Mouse (Mus musculus): ENCODE measurements around the gene Ciao2a.
A peak's percentile ranks its signal among the peaks of the same experiment; 100 is the strongest.

The Ciao2a gene

GRCm38 (mm10) chr9:66120106-66120505 lies 6.3 kb upstream of the Ciao2a start:
- no peak for DNase-seq (ENCODE audit: low read depth, low spot score)

DNA sequence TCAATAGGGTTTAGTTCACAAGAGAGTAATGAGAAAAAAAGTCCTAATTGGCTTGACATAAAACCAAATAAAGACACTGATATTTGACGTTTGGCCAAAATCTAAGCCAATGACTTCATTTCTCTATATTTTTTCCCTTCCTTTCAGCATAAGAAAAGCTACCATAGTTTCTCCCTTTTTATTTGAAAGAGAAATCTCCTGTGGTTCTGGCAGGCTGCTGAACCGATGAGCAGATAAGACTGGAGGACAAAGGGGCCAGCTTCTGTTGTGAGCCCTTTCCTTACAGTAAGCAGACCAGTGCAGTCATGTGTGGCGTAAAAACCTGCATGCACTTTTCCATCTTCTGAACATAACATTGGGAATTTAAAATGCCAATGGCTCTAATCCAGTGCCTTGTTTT lies 5.5 kb upstream of the Ciao2a start:
- DNase-seq (ENCODE audit: low read depth, low spot score): no peak

DNA sequence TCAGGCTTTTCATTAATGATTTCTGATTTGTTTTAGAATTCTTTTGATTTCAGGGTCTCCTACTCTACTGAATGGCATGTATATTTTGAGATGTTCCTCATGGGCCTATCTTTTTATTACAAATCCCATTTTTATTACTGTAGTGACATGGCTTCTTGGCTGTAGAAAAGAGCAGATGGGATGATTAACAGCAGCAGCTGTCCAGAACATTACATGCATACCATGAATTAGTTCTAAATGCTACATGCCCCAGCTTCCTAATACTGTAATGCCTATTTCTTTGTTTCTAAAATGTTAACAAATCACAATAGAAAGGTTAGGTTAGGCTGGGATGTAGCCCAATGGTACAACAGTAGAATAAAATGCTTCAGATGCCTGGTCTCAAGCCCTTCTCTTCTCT lies 5.0 kb upstream of the Ciao2a start:
- no peak for DNase-seq (ENCODE audit: low read depth, low spot score)

- DNase-seq (ENCODE audit: low read depth, low spot score): peak; percentile 39
These were observed 2.8 kb upstream of the Ciao2a start for GRCm38 (mm10) chr9:66123648-66124047.

- peak; percentile 66 for DNase-seq (ENCODE audit: low read depth, low spot score)
These were observed 2.3 kb upstream of the Ciao2a start for GRCm38 (mm10) chr9:66124111-66124531.

DNA sequence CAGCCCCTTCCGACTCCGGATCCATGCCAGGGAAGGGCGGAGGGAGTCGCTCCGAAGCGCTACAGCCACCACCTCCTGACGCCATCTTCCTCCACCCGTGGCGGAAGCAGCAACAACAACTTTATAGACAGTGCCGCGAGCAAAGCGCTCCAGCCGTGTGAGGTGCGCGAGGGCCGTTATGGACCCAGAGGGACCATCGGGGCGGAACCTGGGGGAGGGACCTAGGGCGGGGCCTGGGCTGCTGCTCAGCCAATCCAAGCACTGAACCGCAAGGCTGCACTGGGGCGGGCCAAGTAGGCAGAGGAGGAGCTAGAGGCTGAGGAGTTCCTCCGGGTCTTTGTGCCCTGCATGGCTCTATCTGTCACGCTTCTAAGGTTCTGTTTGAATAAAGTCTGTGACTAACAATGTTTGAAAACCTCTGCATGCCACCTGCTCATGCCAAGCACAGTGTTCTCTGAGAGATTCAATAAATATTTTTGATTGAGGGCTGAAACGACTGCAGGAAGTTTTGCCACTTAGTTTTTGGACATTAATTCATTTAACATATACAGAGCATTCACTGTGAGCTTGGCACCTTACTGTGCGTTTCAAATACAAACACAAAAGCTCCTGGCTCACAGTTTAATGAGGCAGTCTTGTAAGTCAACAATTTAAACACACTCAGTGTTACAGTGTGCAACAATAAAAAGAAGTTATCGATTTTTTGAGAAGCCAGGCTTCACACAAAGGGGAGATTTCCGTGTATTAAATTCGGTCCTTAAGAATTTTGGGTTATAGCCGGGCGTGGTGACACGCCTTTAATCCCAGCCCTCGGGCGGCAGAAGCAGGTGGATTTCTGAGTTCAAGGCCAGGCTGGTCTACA lies 1.5 kb upstream of the Ciao2a start:
- peak; percentile 97 for DNase-seq (ENCODE audit: low read depth, low spot score)

DNA sequence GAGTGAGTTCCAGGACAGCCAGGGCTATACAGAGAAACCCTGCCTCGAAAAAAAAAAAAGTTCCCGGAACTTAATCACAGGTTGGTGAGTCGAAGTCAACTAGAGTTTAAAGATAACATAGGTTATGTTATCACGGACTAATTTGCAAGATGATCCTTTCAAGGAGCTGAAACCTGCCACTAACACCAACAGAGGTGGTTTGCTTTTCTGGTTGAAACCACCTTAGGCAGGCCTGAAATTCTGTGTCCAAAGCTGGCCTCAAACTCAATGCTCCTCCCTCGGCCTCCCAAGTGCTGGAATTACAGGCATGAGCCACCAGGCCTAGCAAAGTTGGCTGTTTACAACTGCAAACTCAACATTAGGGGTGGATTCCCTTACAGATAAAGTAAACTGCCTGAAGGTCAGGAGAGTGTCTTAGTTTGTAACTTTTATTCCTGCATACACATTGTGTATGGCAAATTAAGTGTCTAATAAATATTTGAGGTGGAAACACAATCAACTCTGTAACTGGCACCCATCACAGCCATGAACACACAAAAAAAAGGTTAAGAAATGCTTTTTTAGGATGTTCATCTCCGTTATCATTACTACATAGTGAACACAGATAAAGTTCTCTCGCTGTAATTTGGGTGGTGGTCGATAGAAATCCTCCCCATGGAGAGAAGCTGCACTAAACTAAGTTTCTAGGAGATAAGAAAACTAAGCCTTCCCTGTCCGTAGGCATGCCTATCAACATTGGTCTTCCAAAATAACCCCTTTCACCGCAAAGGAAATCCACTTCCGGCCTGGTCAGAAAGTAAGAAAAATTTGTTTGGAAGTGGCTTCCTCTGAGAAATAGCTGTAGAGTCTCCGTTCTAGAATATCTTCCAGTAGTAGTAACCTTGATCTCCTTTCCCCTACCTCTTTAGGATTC lies 612 bp upstream of the Ciao2a start:
- DNase-seq (ENCODE audit: low read depth, low spot score): peak; percentile 53

GRCm38 (mm10) chr9:66127193-66127546 lies 759 bp downstream of the Ciao2a start:
- no peak for DNase-seq (ENCODE audit: low read depth, low spot score)

- no peak for DNase-seq (ENCODE audit: low read depth, low spot score)
These were observed 1.5 kb downstream of the Ciao2a start for GRCm38 (mm10) chr9:66127884-66128283.

DNA sequence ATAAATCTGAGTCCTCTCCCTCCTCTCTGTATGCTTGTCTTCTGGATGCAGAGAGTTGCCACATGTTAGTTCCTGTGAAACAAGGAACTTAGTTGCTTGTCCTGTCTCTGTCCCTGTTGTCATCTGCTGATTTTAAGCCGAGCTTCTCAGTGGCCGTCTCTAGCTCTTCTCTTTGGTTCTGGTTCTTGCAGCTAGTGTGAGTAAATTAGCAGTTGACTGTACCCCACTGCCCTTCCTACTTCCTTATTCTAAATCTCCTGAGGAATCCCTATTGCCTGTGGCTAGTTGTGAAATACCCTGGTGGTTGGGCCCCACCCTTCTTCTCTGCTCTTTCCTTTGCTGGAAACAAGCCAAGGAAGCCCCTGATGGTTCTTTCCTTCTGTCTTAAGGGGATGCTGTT lies 5.1 kb downstream of the Ciao2a start:
- DNase-seq (ENCODE audit: low read depth, low spot score): no peak

GRCm38 (mm10) chr9:66135967-66136366 lies 9.6 kb downstream of the Ciao2a start:
- peak; percentile 27 for DNase-seq (ENCODE audit: low read depth, low spot score)

GRCm38 (mm10) chr9:66138193-66138592 lies 11.8 kb downstream of the Ciao2a start:
- DNase-seq (ENCODE audit: low read depth, low spot score): no peak

GRCm38 (mm10) chr9:66142265-66142664 lies 15.9 kb downstream of the Ciao2a start:
- no peak for DNase-seq (ENCODE audit: low read depth, low spot score)

DNA sequence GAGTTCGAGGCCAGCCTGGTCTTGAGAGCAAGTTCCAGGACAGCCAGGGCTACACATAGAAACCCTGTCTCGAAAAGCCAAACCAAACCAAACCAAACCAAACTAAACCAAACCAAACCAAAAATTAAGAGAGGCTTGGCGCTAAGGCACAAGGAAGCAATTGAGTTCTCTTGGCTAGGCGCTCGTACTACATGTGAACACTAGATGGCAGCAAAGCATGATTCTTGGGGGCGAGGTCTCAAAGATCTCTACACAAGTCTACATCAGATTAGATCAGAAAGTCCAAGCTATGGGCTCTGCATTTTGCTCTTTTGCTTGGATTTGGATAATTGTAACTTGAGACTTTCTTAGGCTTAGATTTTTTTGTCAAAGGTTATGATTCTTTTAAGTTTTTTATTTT lies 17.8 kb downstream of the Ciao2a start:
- DNase-seq (ENCODE audit: low read depth, low spot score): peak; percentile 91

DNA sequence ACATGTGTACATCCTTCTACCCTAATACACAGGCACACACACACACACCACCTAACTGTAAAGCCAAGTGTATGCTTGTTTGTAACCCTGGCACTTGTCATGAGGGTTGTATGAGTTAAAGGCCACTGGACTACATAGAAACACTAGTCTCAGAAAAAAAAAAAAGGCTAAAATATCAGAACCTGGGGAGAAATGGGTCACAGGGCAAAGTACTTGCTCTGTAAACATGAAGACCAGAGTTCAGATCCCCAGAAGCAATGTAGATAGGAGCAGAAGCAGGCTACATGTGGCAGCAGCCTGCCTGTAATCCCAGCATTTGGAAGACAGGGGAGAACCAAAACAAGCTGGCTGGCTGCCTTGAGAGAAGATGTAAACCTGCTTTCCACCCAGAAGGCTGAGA lies 19.7 kb downstream of the Ciao2a start:
- DNase-seq (ENCODE audit: low read depth, low spot score): no peak

DNA sequence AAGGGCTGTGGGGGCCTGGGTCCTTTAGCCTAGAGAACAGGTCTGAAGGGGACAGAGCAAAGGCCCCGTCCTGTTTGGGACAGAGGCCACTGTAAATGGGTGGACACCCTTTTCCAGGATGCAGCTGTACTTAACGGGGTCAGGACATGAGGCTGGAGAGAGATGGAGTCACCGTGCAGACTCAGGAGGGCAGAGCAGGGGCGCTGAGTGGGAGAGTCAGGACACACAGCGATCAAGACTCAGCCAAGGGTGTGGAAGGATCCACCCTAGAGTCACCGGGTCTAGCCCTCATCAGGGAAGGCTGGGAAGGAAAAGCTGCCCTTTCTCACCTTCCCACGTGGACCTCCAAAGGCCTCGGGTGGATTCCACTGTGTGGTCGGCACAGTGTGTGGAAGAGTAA lies 25.6 kb downstream of the Ciao2a start:
- DNase-seq (ENCODE audit: low read depth, low spot score): no peak

- no peak for DNase-seq (ENCODE audit: low read depth, low spot score)
These were observed 27.2 kb downstream of the Ciao2a start for GRCm38 (mm10) chr9:66153594-66153993.

- no peak for DNase-seq (ENCODE audit: low read depth, low spot score)
These were observed 27.6 kb downstream of the Ciao2a start for GRCm38 (mm10) chr9:66154013-66154412.

DNA sequence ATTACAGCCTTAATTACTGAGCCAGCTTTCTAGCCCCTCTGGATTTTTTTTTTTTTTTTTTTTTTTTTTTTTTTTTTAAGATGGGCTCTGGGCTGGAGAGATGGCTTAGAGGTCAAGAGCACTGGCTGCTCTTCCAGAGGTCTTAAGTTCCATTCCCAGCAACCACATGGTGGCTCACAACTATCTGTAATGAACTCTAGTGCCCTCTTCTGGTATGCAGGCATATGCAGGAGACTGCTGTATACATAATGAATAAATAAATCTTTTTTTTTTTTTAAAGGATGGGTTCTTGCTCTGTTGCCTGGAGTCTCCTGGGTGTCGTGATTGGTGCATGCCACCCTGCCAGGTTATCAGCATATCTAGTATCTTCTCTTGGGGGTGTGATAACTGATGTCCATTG lies 29.1 kb downstream of the Ciao2a start:
- no peak for DNase-seq (ENCODE audit: low read depth, low spot score)

- DNase-seq (ENCODE audit: low read depth, low spot score): no peak
These were observed 31.8 kb downstream of the Ciao2a start, which contains the start of gene Dapk2 for GRCm38 (mm10) chr9:66157958-66158830. Dapk2 (plus strand) TSS chr9:66158223.

GRCm38 (mm10) chr9:66158885-66159430 lies 32.5 kb downstream of the Ciao2a start:
- DNase-seq (ENCODE audit: low read depth, low spot score): no peak
